ENCODE assay signal across 7 mouse cellular contexts in genomic region chr19:29101591-29101990, GRCm38 (mm10). TPM values are rescaled to one million over a fixed set of nuclear protein-coding genes. Genes with fewer than 3 reads are reported as not detected.
A peak's percentile ranks its signal among the peaks of the same experiment; 100 is the strongest.
DNase-seq lines count a peak whose midpoint lies in the region; ATAC-seq and TF ChIP-seq lines count a peak whose summit lies in the region.

No protein-coding gene starts in this region.

- H3K27me3 ChIP-seq in liver, adult 2 months (ENCODE audit: control insufficient read depth, insufficient read depth, low read length), result no peaks in the 10 kb centered on the region
- no peaks in the 10 kb centered on the region for H3K27me3 ChIP-seq in forebrain, embryonic 15.5 days
- H3K27me3 ChIP-seq in liver, embryonic 15.5 days, result no peaks in the 10 kb centered on the region
- no peaks in the 10 kb centered on the region for H3K27me3 ChIP-seq in stomach, embryonic 16.5 days (ENCODE audit: control insufficient read depth, insufficient read depth, low read length)

- peak overlapping the region; percentile 87 for H3K27ac ChIP-seq in liver, adult 2 months (replicated peaks; ENCODE audit: insufficient read depth, low read depth, low read length)
- H3K27ac ChIP-seq in forebrain, embryonic 15.5 days (replicated peaks), result no peak overlapping the region
- H3K27ac ChIP-seq in liver, embryonic 15.5 days (replicated peaks), result peak overlapping the region; percentile 74
- peak overlapping the region; percentile 42; the same call in 1 of the 2 replicates for H3K27ac ChIP-seq in stomach, embryonic 16.5 days (ENCODE audit: low read length)

- no peak for TF ChIP-seq CTCF in liver, adult 2 months (IDR thresholded peaks at IDR 0.05; ENCODE audit: low read depth, low read length)

- H3K9ac ChIP-seq in liver, adult 2 months (ENCODE audit: low read depth, low read length), result peak overlapping the region; percentile 96
- H3K9ac ChIP-seq in forebrain, embryonic 15.5 days (replicated peaks), result peak overlapping the region; percentile 70
- peak overlapping the region; percentile 72 for H3K9ac ChIP-seq in liver, embryonic 15.5 days
- peak overlapping the region; percentile 90 for H3K9ac ChIP-seq in stomach, embryonic 16.5 days (ENCODE audit: low read length)

- peak overlapping the region; percentile 80 for H3K4me2 ChIP-seq in forebrain, embryonic 15.5 days (replicated peaks)
- H3K4me2 ChIP-seq in liver, embryonic 15.5 days, result peak overlapping the region; percentile 97
- H3K4me2 ChIP-seq in stomach, embryonic 16.5 days (ENCODE audit: low read depth, low read length), result peak overlapping the region; percentile 84

- intact Hi-C loops in gastrocnemius, postnatal 36 days (cut with DNase I), result loop anchor here (5.0 kb wide), 2 partner anchors 34 to 151 kb away; partner anchors contain the start of gene Jak2

- H3K4me3 ChIP-seq in liver, adult 2 months (ENCODE audit: insufficient read depth, low read depth, low read length), result peak overlapping the region; percentile 96
- H3K4me3 ChIP-seq in forebrain, embryonic 15.5 days, result peak overlapping the region; percentile 88
- H3K4me3 ChIP-seq in liver, embryonic 15.5 days (replicated peaks), result peak overlapping the region; percentile 73
- peak overlapping the region; percentile 97 for H3K4me3 ChIP-seq in stomach, embryonic 16.5 days (replicated peaks; ENCODE audit: low read length)

- ATAC-seq in forebrain, embryonic 15.5 days (replicated peaks), result peak; percentile 29
- no peak for ATAC-seq in liver, embryonic 15.5 days (ENCODE audit: insufficient read depth)
- ATAC-seq in stomach, embryonic 16.5 days (ENCODE audit: insufficient read depth, low FRiP score), result peak; percentile 0; the same call in 1 of the 2 replicates

- no peaks in the 10 kb centered on the region for H3K9me3 ChIP-seq in forebrain, embryonic 15.5 days
- no peaks in the 10 kb centered on the region for H3K9me3 ChIP-seq in liver, embryonic 15.5 days (replicated peaks)
- no peaks in the 10 kb centered on the region for H3K9me3 ChIP-seq in stomach, embryonic 16.5 days (replicated peaks; ENCODE audit: control insufficient read depth, low read length)

- TF ChIP-seq POLR2A in liver, adult 2 months (IDR thresholded peaks at IDR 0.05; ENCODE audit: extremely low read depth, insufficient read depth, low read length), result no peak

- DNase-seq in liver, adult 2 months (ENCODE audit: extremely low read depth, low read depth, low spot score), result peak; percentile 82
- DNase-seq in liver, result no peak
- DNase-seq in adipocyte (ENCODE audit: low spot score), result peak; percentile 73
- DNase-seq in gastrocnemius, postnatal 36 days, result no peak

- H3K4me1 ChIP-seq in liver, adult 2 months (ENCODE audit: control insufficient read depth, insufficient read depth, low read length), result peaks cover 10% of the 10 kb centered on the region
- H3K4me1 ChIP-seq in forebrain, embryonic 15.5 days, result peaks cover 14% of the 10 kb centered on the region
- H3K4me1 ChIP-seq in liver, embryonic 15.5 days (replicated peaks), result peaks cover 39% of the 10 kb centered on the region
- H3K4me1 ChIP-seq in stomach, embryonic 16.5 days (ENCODE audit: control insufficient read depth, insufficient read depth, low read length), result peaks cover 6% of the 10 kb centered on the region

- WGBS in liver, adult 2 months, result under 1% methylated on average over 27 of the region's 27 CpGs
- WGBS in forebrain, embryonic 15.5 days, result under 1% methylated on average over 27 of the region's 27 CpGs
- WGBS in liver, embryonic 15.5 days (ENCODE audit: insufficient replicate concordance), result under 1% methylated on average over 27 of the region's 27 CpGs
- 0% methylated on average over 27 of the region's 27 CpGs for WGBS in stomach, embryonic 16.5 days

- no peaks in the 10 kb centered on the region for H3K36me3 ChIP-seq in liver, adult 2 months (ENCODE audit: control insufficient read depth, insufficient read depth, low read length)
- H3K36me3 ChIP-seq in forebrain, embryonic 15.5 days, result no peaks in the 10 kb centered on the region
- peaks cover 9% of the 10 kb centered on the region; the same call in 1 of the 2 replicates for H3K36me3 ChIP-seq in liver, embryonic 15.5 days (replicated peaks)
- no peaks in the 10 kb centered on the region for H3K36me3 ChIP-seq in stomach, embryonic 16.5 days (ENCODE audit: control insufficient read depth, insufficient read depth, low read length)

- peaks cover 27% of the 10 kb centered on the region; the same call in 1 of the 2 replicates for H3K79me2 ChIP-seq in liver, adult 2 months (ENCODE audit: control insufficient read depth, insufficient read depth, low read length)

RNA-seq across cellular contexts. Expression of gene Rcl1, which starts 0.4 kb away (rescaled TPM):
- 117 and 132 TPM in 2 replicates for total RNA-seq in liver, adult 2 months (2014; rRNA removed)
- 75.7 and 87.8 TPM in 2 replicates for polyA plus RNA-seq in liver, adult 2 months (2012; rRNA removed)
- polyA plus RNA-seq in forebrain, embryonic 15.5 days (2015; fragmentation: Nextera tagmentation; extraction: Ambion mirVana), result 36.4 and 37.0 TPM in 2 replicates
- polyA plus RNA-seq in liver, embryonic 15.5 days (2015; fragmentation: Nextera tagmentation; extraction: Ambion mirVana), result 65.8 and 69.2 TPM in 2 replicates
- 53.3 and 53.5 TPM in 2 replicates for polyA plus RNA-seq in stomach, embryonic 16.5 days (2015; fragmentation: Nextera tagmentation; extraction: Ambion mirVana)
- total RNA-seq in gastrocnemius, postnatal 36 days (2021), result 10 to 100 TPM in 1 of 2 experiments, 1 to 10 TPM in 1; 4.8 to 11.0 TPM

RNA-seq across cellular contexts. Expression of gene Ak3, which starts 53.8 kb away (rescaled TPM):
- 241 and 247 TPM in 2 replicates for total RNA-seq in liver, adult 2 months (2014; rRNA removed)
- polyA plus RNA-seq in liver, adult 2 months (2012; rRNA removed), result 183 and 205 TPM in 2 replicates
- 69.6 and 77.5 TPM in 2 replicates for polyA plus RNA-seq in forebrain, embryonic 15.5 days (2015; fragmentation: Nextera tagmentation; extraction: Ambion mirVana)
- polyA plus RNA-seq in liver, embryonic 15.5 days (2015; fragmentation: Nextera tagmentation; extraction: Ambion mirVana), result 44.9 and 45.7 TPM in 2 replicates
- polyA plus RNA-seq in stomach, embryonic 16.5 days (2015; fragmentation: Nextera tagmentation; extraction: Ambion mirVana), result 118 and 125 TPM in 2 replicates
- 10 to 100 TPM; 47.4 to 49.0 TPM for total RNA-seq in gastrocnemius, postnatal 36 days (2021)

Comparison
In these comparisons a context has a peak if more than half of its experiments do, and no peak if none do; other contexts are left out.
1. DNase-seq: peak in liver, adult 2 months (single experiment) and adipocyte (single experiment); none in liver (single experiment) and gastrocnemius, postnatal 36 days (0 of 2).
2. Peak in every context shown above with its lines, with median percentiles within 50 percentile points of each other: H3K4me3 ChIP-seq, H3K9ac ChIP-seq and H3K4me2 ChIP-seq.